Mouse (Mus musculus) c-Kit-negative CD71-positive TER-119-positive erythroid progenitor cells, embryonic 14.5 days (primary cell): ENCODE measurements around the gene Erich3.
"Not testable (repeated sequence)": the region's sequence is repeated elsewhere in the genome, so short reads cannot be mapped to it uniquely, and the experiment has no call there.

Experiments
- DNase-seq: peaks from one replicate; pipeline ENCODE4 v3.0.0-alpha.2; 2013; ENCODE audit warnings: low read depth, low spot score

The Erich3 gene

DNA sequence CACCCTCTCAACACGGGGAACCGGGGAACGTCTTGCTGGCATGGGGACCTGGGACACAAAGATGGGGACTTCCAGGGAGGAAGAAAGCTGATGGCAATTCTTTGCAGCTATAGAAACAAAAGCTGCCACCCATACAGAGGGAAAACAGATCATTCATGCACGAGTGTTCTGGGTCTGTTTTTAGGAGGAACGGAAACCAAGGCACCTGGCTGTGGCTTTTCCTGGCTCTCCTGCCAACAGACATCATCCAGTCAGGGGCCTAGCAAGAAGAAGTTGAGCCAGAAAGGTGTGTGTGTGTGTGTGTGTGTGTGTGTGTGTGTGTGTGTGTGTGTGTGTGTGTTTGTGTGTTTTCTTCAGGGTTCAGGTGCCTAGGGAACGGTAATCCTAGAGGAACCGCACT is at the start of gene Erich3:
Gene Erich3, plus strand, starts transcription at position 315 of the 400 bp plus-strand sequence.
- DNase-seq = no peak

DNA sequence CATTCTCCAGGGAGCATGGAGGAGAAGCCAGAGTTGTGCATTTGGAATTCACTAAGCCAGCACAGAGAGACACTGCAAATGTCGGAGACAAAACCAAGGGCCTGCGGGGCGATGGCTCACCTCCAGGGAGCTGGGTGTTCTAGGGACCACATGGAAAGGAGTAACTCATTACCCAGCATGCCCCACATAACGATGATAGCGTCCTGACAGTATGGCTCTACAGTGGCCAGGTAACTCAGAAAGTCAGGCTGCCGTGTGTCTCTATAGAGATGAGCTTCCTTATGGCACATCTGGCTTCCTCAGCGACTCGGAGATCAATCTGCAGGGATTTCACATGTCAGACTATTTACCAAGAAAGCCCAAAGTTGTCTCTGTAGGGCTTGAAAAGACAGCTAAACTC is 48.9 kb upstream of the Erich3 start:
- no peak for DNase-seq

DNA sequence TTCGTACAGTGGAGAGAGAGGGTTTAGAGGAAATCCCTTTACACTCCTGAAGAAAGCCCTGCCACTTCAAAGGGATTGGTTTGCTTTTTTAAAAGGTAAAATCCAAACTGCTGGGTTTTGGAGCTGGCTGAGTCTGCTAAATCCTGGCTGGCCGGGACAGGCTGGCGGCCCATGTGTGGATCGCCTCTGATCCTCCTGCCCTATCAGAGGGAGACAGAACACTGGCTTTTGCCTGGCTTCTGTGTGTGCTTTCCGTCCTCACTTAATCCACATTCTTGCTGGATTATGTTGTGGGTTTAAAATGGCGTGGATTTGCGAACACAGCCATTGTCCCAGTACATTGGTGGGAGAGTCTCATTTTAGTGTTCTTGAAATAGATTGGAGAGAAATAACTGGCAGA is 48.4 kb upstream of the Erich3 start:
- no peak for DNase-seq

DNA sequence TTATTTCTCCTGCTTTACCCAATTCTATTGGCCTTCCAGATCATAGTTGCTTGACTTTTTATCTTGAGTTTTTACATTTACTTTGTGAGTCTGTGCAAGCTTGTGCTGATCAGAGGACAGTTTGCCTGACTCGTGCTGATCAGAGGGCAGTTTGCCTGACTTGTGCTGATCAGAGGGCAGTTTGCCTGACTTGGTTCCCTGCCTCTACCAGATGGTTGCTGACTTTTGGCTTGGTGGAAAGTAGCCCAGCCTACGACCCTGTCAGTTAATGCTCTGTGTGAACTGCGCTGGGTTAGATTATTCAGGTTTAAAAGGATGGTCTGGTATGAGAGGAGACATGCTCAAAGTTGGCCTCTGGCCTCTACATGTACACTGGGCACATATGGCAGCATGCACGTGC is 47.6 kb upstream of the Erich3 start:
- DNase-seq = no peak

DNA sequence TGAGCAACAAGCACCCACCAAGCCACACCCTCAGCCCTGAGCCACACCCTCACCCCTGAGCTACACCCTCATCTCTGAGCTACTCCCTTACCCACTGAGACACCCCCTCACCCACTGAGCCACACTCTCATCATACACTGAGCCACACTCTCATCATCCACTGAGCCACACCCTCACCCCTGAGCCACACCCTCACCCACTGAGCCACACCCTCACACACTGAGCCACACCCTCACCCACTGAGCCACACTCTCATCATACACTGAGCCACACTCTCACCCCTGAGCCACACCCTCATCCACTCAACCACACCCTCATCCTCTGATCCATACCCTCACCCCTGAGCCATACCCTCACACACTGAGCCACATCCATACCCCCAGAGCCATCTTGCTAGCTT is 35.4 kb upstream of the Erich3 start:
- DNase-seq = peak; percentile 13

DNA sequence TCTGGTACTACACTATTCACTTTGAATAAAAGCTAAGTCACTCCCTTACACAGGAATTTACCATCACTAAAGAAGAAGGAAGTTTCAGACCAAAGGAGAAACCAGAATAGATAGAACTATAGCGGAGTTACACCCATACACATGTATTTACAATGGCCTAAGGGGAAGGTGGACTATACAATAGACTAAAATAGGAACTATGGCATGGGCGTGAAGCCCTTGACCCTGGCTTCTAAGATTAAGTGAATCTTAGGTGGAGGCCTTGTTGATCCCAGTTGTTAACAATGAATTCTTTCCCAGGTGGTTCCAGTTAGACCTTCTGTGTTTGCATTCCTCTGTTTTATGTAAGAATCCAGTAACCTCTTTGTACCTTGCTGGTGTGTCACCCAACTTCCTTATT is 32.4 kb upstream of the Erich3 start:
- DNase-seq = not testable (repeated sequence)

DNA sequence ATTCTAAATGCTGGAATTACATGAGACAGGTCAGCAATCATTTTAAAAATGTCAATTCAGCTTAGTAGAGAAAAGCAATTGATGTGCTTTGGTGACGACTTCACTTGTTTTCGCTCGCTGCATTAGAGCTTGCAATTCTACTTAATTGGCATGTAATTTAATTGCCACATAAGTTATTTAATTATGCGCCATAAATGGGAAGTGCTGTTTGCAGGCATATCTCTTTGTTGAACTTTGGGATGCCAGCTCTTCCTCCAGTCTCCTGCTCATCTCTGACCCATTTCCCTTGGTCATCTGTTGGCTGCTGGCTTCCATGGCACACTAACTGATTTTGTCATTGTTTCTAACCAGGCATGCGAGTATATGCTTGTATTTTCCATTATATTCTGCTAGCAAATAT is 30.6 kb upstream of the Erich3 start:
- DNase-seq = no peak

DNA sequence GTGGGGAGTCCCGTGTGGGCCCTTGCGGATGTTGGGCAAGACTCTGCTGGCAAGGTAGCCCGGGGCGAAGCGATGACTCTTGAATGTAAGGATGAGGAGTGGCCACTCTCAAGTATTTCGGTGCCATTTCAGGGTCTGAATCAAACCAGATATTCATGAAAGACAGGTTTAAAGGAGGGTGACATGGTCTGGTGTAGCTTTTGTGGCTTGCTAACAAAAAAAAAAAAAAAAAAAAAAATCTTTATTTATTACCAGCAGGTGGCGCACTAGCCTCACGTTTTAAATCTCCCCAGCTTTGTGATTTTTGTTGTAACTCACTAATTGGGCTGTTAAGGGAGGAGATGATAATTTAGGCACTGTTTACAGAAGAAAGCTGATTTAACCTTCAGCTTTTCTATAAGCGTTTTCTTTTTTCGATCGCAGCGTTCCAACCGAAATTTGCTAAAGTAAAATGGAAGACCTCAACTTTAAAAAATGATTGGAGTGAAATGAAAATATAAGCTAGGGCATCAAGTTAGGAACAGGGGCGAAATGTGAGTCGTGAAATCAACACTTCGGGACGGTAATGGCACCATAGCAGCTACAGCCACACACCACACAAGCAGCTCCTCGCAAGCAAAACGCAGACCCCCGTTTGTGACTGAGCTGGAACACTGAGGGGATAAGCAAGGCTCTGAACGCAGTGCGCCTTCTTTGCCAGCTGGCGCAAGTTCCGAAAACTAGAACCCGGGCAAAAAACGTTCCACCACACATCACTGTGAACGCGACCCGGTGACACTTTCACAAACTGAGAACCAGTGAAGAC is 16.8 kb upstream of the Erich3 start:
- no peak for DNase-seq

DNA sequence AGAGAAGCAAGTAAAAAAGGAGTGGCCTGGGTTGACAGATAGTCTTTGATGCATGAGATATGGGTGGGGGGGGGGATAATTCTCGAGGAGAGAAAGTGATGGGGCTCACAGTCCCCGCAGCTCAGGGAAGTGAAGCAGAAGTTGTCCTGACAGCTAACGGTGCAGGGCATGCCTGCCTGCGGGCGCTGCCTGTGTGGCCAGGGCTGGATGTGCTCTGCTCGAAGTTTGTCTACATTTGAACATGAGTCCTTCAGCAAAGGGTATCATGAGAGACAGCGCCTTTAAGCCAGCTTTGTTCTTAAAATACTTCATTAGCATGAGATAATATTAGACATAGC is 16.2 kb upstream of the Erich3 start:
- DNase-seq = no peak

DNA sequence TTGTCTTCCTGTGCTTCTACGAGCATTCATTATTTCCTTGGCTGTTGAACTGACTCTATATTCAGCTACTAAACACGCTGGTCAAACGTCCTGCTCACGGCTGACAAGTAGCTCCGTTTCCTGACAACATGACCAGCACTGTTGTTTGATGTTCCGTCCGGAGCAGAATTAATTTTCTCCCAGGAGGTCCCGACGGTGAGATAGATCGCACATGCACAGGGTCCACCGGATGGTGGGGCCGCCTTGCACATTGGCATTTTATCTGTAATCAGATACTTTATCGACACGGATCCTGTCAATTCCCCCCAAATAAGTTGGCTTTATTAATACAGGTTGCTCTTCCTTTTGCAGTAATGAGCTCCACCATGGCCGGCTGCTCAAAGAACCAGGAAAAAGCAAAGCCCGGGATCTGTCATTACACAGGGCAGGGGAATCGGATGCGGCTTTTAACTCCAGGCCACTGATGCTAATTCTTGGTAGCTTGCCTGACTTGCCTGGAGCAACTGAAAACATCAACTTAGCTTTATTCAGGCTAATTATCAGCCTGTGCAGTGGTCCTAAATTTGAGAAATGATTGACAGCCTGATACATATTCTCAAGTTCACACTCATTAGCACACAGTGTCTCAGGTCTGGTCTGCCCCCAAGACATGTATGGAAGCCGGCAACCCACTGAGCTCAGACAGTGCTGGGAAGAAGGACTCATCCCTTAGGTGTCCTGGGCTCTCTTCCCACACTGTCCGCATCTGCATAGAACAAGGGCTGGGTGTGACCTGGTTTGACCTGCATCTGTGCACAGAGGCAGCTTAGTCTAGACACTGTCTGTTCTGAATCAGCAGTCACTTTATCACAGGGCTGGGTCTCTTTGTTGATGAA is 14.0 kb upstream of the Erich3 start:
- no peak for DNase-seq

DNA sequence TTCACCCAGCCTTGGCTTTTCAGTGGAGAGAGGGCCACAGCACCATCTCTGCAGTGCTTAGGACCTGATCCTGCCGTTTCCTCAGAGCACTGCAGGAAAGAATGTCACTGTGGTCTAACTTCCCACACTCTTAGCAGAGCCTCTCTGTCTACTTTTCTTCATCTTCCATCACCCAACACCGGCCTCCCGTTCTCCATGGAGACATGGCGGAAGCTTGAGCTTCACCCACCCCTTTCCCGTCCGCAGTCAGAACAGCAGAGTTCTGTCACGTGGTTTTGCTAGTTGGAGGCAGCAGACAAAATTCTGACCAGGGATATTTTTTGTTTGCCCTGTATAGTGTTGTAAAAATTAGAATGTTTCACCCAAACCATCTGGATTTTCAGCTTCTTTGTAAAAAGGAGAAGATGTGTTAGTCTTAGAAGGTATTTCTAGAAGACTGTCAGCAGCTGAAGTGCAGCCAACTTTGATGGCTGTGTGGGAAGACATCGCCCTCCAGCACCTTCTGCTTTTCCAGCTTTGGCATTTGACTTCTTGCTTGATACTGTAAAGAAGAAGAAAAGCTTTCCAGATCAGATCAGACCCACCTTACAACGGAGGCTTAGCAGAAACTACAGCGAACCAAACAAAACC is 12.4 kb upstream of the Erich3 start:
- DNase-seq = no peak

DNA sequence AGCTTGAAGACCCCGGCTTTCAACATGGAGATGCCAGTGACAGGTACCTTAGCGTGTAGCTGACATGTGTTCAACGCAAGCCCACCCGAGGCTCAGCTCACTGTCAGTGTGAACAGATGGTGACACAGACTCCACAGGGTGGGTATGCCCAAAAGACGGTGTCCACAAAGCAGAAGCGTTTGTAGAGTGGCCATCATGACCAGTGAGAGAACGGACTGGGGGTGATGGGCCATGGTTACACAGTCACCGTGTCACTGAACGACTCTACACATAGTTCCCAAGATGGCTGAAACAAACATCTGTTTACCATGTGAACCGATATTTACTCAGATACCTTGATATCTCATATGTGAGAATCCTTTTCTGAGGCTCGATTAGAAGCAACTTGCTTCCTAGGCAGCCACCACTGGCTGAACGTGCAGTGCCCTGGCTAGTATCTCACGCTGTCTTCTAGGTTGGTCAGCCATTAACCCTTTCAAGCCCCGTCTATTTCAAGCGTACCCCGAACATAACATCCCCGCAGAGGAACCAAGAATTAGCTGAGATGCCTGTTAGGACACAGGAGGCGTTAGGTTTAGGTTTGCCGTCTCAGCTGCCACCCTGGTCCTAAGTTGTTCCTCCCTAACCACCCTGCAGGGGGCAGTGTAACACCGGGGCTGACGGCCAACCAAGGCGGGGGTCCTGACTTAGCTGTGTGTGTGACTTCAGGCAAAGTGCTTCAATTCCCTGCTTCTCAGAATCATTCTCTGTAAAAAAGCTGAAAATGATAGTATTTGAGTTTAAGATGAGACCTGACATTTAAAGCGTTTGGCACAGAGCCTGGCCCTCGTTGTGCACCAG is 10.9 kb upstream of the Erich3 start:
- no peak for DNase-seq

DNA sequence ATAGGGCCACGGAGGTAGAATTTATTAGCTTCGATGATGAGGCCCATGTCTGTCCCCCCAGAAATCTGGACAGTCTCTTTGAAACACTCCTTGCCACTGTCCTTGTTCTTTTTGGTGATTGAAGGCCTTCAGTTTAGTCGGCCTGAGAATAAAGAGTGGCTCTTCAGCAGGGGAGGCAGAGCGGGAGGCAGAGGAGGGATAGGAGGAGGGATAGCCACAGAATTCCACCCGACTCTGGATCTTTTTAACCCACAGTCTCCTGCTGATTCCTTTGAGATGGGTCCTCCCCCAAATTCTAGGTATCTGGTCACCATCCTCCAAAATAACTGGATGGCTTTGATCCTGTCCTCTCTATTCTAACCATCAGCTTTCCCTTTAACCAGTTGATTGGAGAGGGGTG is 10.2 kb upstream of the Erich3 start:
- DNase-seq = no peak

DNA sequence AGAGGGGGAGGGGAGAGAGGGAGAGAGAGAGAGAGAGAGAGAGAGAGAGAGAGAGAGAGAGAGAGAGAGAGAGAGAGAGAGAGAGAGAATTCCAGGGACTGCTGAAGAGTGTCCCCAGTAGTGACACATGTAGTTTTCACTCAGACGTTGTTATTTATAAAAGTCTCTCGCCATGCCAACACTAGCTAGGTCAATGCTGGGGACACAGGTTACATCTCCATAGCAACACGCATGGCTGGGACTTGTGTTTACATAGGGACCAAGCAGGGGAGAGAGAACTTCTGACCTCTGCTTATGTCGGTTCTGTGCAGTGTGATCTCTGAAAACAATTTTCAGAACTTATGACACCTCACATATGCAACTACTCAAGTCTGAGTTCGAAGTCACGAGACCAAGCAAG is 9.4 kb upstream of the Erich3 start:
- DNase-seq = no peak

DNA sequence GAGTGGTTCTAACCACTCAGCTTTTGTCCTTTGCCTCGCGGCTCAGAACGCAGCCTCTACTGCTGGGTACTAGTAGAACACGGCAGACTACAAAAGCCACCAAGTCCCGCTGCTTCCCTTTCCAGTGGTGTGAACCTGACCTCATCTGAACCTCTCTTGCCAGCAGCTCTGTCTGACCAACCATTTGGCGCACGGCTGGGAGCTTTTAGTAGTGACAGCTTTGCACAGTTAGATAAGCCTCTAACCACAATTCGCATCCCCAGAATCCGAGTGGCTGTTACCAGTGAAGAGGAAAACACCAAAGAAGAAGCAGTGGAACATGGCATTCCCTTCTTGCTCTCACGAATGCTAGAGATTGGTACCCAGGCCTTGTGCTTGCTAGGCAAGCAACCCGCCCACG is 8.8 kb upstream of the Erich3 start:
- no peak for DNase-seq

DNA sequence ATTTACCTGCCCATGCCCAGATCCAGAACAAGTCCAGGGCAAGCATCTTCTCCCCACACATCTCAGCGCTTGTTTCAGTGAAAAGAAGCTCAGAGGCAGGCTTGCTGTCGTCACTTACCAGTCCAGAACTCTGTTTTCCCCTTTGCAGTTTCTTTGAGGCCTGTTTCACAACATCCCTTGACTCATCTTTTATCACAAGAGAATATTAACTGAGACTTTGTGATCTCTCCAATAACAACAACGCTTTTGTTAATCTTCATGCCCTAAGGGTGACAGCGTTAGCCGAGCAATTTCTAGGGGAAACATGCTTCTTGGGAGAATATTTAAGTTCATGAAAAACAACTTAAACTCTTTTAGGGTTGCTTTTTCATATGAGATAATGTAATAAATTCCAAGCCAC is 7.9 kb upstream of the Erich3 start:
- no peak for DNase-seq

DNA sequence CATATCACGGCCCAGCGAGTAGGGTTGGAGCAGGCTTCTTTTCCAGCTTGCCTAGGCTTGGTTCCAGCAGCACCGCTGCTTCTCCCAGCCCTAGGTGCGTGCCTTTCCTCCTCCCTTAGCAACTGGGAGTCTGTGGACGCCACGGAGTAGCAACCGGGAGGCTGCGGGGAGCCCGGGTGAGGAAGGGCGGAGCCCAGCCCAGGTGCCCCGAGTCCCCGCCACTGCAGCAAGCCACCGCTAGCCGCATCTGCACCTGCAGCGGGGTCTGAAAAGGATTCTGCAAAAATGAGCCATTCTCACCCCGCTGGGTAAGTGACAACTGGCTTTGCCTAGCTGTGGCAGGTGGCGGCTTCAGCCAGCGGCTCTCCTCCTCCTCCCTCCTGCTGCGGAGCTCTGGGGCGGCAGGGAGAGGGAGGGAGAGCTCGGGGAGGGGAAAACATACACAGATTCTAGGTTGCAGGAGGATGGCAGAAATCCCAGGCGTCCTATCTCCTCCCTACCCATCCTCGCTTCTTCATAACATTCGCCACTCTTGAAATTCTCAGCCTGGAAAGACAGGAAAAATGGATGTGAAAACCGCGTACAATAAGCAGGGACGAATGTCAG is 420 bp downstream of the Erich3 start:
- no peak for DNase-seq

DNA sequence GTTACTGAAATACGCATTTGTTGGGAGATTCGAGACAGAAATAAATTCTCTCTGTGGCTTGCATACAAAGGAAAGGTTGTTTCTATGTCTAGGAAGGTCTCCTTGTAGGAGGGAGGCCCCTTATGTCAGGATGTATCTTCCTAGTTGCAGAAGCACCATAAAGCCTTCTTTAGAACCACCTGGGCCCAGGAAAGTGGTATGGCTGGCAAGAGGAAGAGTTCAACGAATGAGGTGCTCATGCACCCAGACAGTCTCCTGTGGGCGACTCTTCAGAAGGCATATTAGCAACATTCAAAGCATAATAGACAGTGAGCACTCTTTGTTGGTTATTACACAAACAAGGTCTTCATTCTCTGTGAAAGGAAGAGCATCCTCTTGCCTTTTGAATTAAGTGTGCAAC is 977 bp downstream of the Erich3 start:
- no peak for DNase-seq

DNA sequence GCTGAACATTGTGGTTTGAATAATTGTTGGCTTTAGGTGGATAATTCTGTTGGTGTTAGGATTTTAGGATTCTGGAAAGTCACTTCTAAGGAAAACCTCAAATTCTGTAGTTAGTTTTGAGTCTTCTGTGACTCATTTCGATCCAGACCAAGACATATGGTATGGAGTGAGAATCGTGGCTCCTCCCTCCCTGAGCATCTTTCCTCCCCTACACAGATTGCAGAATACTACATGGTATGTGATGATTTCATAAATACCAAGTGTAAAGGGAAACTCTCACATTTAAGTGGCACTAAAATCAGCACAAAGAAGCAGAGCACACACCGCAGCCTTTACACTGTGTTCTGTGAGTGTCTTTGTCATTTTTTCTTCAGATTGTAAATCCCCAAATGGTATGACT is 4.8 kb downstream of the Erich3 start:
- no peak for DNase-seq

DNA sequence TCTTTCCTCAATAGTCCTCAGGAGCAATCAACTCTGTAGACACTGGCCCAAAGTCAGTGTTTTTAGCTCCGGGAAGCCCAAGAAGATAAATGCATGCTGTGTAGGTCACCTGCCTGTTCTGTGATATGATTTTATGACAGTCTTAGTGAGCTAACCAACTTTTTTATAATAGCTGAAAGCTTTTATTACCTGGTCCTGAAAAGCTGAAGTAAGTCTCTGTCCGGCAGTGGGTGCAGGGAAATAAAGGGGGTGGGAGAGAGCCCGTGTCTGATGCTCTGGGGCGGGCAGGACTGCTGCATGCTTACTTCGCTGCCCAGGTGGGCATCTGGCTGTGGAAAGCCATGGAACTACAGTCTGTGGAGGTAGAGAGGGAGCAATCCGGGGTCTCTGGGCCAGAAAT is 6.9 kb downstream of the Erich3 start:
- DNase-seq = no peak

DNA sequence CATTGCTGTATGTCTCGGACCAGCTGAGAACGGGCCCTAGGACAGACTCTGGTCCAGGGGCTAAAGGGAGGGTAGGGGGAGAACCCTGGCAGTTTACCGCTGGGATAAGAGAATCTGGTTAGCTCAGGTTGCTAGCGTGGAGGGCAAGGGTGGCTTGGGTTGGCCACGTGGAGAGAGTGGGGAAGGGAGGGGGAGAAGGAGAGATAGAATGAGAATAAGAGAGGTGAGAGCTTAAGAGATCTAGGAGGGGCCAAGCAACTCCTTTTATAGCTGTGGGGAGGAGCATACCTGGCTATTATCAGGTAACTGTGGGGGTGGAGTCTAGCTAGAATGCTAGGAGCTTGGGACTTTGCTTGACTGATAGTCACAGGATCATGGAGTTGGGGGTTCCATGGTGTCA is 7.4 kb downstream of the Erich3 start:
- DNase-seq = no peak
